Mouse (Mus musculus) cerebellum, adult 8-10 months (tissue): ENCODE data around the gene 4921536K21Rik.
A peak's percentile ranks its signal among the peaks of the same experiment; 100 is the strongest.
"Not testable (repeated sequence)": the region's sequence is repeated elsewhere in the genome, so short reads cannot be mapped to it uniquely, and the experiment has no call there.

Experiments used
- DNase-seq: peaks from one replicate; pipeline ENCODE4 v3.0.0; 2022

4921536K21Rik gene

DNA sequence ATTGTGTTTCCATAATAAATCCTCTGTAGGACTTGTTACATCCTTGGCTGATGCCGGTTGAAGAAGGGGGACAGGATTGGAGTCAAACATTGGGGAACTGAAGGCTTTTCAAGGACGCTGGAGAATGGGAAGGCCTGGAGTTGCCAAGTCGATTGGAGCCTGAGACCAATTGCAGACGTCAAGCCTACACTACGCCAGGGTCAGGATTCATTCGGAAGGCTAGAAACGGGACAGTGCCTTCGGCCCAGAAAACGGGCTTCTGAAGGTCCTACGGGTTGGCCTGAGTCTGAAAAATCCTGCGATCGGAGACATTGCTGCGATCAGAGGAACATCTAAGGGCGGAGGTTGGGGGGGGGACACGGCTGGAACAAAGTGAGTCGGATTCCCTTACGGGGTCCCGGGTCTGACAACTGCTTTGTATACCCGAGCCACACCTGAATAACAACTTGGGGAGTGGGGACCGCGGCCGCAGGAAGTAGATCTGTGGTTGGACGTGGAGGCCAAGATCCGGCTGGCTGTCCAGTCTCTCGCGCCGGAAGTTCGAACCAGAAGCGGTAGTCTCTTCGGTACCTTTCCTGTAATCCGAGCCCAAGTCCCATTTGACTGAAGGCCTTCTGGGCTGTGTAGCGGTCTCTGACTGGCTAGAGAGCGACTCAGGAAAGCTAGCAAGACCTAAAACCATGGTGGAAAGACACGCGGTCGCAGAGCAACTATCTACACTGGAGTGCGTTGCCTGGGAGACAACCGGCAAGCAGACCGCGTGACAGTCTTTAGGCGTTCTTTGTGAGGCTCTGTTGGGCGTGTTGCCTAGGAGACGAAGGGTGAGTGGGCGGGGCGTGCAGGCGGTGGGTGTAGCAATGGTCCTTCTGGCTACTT is at the start of gene 4921536K21Rik, which contains the start of gene Dusp18:
TSS of gene 4921536K21Rik (minus strand) at position 693 of the 876 bp plus-strand sequence.
TSS of gene Dusp18 (plus strand) at position 835 of the 876 bp plus-strand sequence.
- peak; percentile 54 for DNase-seq

DNA sequence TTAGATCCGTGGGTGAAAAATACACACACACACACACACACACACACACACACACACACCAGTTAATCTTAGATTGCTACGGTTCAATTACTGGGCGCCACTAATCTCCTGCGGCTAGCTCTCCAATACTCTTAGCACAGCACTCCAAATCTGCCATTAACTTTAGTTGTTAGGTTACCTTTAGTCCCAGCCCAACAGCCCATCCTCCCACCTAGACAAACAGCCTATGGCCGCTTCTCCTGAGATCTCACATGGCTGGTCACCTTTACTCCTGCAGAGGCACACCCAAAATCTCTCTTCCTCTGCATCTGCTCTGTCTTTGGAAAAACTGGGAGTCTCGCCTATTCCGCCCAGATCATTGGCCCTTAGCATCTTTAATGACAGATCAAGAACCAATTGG is 46.5 kb upstream of the 4921536K21Rik start:
- DNase-seq = no peak

DNA sequence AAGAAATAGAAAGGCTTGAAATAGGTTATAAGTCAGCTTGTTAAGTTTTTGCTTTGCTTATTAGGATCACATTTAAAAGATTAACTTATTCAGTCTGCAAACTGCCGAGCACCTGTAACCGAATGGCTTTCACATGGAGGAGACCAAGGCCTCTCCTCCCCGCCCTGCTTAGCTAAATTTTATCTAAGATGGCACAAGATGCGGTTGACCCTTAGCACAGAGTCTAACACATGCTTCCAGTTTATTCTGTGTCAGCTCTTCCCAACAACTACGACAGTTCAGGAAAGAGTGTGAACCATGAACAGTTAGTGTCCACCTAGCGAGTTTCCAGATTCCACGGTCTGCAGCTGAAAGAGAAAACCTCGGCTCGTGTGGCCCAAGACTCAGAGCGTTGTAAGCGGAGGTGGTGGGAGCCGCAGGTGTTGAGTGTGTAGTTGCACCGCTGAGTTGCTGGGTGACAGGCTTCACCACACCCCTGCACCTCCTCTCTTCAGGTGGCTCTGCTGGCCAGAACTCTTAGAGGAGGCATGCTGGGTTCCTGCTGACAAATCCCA is 42.5 kb upstream of the 4921536K21Rik start:
- no peak for DNase-seq

DNA sequence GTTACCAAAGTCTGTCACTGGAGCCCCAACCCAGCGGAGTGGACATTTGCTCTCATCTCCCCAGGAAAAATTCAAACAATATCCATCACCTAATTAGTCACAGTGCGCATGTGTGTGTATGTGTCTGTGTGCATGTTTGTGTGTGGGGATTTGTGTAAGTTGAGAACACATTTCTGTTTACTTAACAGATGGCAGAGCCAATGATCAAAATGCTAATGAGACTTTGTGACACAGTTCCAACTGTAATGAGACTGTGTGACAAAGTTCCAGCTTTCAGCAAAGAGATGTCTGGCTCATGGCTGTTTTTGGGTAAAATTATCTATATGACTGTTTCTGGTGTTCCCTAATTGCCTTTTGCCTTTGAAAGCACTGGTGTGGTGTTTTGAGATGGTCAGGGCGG is 41.4 kb upstream of the 4921536K21Rik start:
- no peak for DNase-seq

DNA sequence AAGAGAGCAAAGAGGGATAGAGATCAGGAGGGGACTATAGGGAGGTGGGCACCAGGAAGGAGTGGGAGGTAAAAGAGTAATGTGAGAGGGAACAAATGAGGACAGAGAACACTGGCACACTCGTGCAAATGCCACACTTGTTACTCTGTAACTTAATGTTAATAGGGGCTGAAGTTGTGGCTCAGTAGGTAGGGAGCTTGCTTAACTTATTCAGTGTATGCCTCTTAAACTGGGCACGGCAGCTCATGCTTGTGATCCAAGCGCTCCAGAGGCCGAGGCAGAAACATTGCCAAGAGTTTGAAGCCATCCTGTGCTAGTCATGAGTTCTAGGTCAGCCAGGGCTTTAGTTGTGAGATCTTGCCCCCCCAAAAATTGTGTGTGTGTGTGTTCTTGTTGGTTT is 40.2 kb upstream of the 4921536K21Rik start:
- DNase-seq = no peak

DNA sequence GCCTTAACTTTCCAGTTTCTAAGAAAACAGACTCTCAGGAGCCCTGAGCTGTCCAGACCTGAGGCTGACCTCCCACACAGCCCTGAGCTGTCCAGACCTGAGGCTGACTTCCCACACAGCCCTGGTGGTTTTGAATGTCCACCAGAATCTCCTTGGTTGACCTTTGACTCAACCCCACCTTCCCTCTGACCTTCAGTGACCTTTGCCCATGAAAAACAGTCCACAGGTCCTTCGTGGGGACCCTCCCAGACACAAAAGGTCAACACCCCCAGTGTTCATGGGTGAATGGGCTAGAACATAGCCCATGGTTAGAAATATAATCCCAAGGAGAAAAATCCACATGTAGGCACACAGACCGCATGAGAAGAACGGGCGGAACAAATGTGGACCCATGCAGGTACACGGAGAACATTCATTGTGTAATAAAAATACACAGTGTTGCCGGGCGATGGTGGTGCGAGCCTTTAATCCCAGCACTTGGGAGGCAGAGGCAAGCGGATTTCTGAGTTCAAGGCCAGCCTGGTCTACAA is 38.9 kb upstream of the 4921536K21Rik start:
- no peak for DNase-seq

DNA sequence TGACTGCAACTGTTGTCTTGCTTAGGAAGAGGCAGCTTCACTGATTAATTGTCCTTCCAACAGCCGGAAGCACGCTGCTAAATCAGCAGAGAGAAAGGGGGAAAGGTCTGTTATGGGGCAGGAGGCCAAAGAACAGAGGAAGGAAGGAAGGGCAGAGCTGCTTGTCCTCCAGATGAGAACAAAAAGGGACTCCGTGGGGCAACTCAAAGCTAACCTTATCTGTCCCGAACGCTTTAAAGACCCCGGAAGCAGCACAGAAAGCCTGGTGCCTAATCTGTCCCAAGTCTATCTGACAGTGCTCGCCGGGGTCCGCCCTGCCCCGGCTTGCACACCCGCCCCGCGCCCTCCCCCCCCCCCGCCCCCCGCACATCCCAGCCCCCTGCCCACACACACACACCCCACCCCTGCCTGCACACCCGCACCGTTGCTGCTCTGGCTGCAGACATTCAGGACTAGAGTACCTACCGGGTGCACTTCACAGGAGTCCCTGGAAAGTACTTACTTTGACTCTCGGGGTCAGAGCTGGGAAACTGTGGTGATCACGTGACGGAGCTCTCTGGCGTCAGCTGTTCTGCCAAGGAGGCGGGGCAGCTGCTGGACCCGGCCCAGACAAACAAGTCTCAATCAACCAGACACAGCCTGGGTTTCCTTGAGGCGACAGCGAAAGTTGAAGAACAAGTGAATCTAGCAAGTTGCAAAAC is 36.8 kb upstream of the 4921536K21Rik start, which contains the start of gene Tcn2:
TSS of gene Tcn2 (minus strand) at position 649 of the 701 bp plus-strand sequence.
- peak; percentile 27 for DNase-seq

DNA sequence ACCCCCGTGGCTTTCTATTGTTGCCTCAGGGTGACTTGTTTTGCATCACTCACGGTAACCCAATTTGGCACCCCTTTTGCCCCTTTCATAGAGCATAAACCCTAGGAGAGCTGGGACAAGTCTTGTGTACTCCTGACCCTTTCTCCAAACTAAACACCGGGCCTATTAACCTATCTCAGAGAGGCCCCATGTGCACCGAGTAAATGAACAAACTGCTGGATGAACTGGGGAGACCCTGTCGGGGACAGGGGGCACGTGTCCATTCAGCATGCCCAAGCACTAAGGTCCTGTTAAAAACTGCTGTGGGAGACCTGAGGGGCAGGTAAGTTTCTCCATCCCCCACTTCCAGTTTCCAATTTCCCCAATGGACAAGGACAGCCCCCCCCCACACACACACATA is 36.0 kb upstream of the 4921536K21Rik start:
- DNase-seq = no peak

DNA sequence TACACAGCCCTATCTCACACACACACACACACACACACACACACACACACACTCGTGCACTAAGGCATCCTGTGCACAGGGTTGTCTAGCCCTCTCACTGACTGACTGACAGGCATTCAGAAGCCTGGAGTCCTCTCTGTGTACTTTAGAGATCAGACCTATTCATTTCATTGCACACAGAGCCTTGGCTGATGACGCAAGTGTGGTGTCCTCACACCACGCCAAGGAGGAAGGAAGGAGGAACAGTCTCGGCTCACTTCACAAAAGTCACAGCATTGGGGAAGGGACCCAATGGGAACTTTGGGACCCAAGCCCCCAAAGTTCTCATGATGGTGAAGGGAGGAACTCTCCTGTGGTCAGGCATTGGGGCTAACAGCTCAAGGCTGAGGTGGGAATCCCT is 35.1 kb upstream of the 4921536K21Rik start:
- no peak for DNase-seq

DNA sequence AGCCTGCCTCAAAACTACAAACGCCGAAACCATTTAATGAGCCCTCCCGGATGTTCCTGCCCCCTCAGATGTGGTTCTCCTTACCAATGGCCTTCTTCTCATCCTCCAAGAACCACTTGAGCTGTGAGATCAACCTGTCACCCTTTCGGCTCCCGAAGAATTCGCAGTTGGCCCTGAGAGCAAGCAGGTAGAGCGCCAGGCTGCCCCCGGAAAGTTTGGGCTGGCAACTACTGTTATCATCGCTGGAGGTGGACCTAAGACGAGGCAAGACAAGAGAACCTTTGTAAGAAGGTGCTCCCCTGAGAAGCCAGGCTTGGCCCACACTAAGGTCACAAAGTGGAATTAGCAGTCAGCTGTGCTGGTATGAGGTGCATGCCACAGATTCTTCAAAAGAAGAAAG is 31.0 kb upstream of the 4921536K21Rik start:
- DNase-seq = no peak

DNA sequence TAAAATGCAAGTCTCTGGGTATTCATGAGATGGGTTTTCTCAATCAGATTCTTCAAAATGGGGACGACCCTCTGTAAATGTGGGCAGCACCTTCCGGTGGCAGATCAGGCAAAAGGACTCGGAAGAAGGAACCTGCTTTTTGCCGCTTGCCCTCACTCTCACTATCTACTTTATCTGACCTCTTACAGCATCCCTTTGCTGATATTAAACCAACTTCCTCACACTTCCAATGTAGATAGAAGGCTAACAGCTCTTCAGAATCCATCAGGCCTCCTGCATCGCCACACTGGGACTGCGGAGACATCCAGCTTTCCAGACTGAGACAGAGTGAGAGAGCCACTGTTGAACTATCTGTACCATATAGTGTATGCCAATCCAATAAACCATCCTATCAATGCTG is 27.8 kb upstream of the 4921536K21Rik start:
- no peak for DNase-seq

DNA sequence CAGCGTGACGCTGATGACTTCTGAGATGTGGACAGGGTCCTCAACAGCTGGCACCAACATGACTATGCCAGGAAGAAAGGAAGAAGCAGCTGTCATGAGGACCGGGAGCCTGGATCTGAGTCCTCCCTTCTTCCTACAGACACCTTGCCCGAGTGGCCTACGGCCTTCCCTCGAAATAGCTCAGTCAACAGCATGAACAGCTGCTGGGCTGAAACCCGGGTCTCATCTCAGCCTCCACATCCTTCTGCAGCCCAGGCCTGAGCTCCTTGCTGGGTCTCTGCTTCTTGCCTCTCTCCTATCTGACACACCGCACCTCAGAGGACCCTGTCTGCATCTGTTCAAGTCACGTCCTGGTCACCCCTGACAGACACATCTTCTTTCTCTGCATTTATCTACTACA is 27.2 kb upstream of the 4921536K21Rik start:
- DNase-seq = no peak

DNA sequence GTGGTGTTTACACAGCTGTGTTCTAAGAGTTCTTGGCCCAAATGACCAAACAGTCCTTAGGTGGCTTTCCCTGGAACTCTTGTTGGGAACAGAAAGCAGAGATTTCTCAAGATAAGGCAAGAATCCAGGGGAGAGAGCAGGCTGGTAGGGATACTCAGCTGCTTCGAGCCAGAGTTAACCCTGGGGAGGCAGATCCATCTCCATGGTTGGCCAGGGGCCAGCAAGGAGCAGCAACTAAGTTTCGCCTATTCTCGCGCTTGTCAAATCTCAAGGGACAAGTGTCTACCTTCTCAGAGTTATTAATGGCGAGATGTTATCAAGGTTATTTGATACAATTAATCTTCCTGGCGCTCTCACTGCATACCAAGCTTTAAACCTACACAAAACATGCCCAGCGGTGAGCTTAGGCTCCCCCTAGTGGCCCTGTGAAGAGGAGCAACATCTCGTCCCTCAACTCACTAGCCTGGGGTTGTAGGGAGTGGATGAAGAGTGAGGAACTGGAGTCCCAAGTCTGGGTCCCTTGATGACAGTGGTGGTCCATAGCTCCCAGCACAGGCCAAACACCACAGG is 26.5 kb upstream of the 4921536K21Rik start:
- DNase-seq = peak; percentile 58

DNA sequence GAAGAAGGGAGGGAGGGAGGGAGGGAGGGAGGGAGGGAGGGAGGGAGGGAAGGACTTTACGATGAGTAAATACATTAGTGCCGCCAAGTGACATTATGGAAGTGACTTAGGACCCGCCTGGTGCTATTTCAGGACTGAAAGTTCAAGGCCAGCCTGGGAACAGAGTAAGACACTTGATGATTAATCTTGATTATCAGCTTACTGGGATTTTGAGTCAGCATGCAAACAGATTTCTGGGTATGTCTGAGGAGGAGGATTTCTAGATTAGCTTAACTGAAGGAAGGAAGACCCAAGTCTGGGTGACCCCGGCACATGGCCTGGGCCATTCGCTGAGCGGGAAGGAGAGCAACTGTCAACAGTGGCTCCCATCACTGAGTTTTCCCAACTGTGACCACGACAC is 25.6 kb upstream of the 4921536K21Rik start:
- no peak for DNase-seq

DNA sequence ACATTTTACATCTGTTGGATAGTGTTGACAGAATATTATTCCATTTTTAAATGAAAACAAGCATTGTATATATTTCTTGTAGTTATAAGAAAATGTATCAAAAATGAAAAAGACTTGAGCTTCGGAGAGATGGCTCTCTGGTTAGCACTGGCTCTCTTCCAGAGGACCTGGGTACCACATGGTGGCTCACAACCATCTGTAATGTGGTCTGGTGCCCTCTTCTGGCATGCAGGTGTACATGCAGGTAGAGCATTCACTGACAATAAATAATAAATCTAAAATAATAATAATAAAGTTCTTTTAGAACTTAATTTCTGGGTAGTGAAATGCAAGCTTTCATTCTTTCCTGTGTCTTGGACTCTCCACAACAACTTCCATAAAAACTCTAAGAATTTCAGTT is 23.8 kb upstream of the 4921536K21Rik start:
- DNase-seq = no peak

DNA sequence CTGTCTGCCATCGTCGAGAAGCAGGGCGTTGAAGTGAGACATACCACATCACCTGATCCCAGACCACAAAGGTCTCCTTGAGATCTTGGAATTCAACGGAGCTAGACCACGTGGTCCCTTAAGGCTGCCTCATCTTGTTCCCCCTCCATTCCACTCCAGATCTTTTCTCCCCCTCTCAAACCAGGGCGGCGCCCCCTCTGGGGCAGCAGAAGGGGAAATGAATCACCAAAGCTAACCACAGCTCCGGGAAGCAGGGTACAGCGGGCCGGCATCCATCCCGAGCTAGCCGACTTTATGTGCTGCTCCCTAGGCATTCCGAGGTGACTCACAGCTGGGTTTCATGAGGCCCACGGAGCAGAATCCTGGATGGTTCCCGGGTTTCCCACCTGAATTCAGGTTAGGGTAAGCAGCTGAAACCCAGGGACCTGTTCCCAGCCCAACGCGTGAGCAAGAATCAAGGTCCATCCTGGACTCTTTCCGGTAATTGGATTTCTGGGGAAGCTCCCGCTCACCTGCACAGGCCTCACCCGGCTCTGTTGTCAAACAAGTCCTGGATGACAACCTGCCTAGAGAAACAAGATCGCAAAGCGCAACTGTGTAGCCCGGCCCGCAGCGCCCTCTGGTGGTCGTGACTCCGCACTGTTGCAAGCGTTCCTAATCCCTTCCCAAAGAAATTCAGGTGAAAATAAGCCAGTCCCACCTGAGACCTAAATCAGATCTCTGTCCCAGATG is 19.4 kb upstream of the 4921536K21Rik start, which contains the start of gene Slc35e4:
TSS of gene Slc35e4 (minus strand) at position 556 of the 732 bp plus-strand sequence.
- peak; percentile 91 for DNase-seq

DNA sequence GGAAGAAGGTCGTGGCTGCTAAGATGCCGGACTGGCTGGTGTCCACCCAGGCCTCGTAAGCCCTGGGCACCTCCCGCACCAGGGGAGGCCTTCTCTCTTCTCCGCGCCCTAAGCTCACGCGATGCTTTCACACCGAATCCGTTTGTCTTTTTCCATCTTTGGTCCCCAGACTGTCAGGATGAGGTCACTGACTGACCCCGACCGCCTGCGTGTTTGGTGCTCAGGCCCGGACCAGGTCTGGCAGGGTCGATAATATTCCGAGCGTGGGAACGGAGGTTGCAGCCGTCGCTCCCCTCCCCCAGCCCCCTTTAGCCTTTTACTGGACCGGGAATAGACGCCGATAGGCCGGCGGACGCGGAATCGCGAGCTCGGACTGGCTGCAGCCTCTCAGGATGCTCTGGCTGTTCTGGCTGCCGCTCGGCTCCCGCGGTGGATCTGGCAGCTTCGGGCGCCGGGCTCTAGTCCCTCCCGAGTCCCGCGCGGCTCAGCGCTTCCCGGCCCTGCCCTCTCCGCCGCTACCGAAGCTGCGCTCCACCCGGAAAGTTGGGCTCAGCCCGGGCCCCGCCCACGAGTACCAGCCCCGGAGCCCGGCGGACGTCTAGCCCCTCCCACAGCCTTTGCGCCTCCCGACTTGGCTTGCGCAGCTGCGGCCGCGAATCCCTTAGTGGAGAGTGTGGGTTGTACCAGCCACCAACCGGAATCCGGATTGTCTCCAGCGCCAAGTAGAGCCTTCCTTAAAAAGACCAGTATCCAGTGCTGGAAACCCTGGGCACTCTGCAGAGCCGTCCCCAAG is 18.6 kb upstream of the 4921536K21Rik start:
- peak; percentile 92 for DNase-seq

DNA sequence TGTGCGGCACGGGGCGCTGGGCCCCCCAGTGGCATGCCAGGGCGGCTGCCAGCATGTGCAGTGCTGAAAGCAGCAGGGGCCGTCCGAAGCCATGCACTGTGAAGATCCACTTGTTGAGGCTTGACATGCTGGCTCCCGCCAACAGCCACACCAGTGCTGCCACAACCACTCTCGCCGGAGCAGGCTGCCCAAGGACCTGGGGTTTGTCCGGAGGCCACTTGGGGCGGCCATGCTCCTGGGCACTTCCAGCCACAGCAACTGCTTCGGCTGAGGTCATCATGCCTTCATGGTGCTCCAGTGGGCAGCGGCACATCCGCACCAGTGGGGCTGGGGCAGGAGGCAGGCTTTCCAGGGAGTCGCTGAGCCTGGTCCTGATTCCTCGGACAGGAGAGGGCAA is 18.0 kb upstream of the 4921536K21Rik start:
- no peak for DNase-seq

DNA sequence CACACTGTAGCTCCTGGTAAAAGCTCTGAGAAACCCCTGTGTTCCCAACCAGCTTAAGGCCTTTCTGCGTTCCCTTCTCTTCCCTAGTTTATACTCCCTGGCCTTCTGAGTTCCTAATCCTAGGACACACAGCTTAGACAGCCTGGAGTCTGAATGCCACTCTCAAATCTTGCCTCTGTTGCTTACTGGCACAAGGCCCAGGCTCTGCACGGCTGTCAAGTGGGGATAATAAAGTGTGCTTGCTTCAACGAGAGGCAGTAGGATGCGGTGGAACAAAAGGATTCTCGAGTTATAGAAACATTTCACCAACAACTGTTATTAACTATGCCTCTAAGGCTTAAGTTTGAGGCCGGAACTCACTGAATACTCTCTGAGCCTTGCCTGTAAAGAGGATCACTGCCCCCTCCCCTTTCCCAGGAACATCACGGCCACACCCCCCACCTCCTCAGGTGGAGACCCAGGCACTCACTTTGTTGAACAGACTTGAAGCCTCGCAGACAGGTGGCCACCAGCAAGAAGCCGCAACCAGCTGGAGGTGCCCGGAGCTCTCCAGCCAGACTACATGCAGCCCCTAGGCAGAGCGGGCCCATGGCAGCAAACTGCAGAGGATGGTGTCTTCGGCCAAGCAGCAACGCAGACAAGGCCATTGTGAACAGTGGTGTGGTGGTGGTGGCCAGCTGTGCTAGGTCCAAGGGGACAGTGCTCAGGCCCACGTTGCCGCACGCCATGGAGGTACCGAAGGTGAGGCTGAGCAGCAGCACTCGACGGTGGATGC is 17.4 kb upstream of the 4921536K21Rik start:
- DNase-seq = peak; percentile 39

DNA sequence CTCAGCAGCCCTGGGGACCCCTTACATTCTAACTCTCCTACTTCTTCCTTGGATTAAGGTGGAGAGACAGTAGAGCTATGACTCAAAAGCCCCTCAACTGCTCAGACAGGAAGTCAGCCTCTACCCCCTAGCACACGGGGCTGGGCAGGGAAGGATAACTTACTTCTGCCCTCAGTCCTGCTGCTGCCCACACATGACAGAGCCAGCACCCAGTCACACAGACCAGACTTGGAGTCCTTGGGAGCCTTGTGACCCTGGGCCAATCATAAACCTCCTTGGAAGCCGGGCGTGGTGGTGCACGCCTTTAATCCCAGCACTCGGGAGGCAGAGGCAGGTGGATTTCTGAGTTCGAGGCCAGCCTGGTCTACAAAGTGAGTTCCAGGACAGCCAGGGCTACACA is 16.5 kb upstream of the 4921536K21Rik start:
- DNase-seq = not testable (repeated sequence)
